Mouse (Mus musculus): ENCODE measurements around the gene Rusc2.

DNA sequence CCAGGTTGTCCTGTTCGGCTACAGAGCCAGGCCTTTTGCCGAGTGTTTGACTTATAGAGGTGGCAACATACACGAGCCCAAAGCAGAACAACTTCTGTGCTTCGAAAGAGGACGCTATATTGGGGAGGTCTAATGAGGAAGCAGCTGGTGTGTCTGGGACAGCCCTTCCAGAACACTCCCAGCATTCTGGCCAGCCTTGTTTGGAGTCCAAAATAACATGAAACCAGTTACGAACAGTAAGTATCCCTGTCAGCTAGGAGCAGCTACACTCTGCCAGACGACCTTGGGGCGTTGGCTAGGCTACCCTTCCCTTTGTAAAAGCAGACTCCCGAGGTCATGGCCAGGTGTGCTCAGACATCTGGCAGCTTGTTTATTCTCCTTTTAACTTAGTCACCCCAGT is 20.4 kb downstream of the Rusc2 start:
- TF ChIP-seq CTCF (IDR thresholded peaks at IDR 0.05; ENCODE audit: extremely low read depth, insufficient read depth, low read length), result no peak
- no peak for TF ChIP-seq POLR2A (IDR thresholded peaks at IDR 0.05; ENCODE audit: extremely low read depth, insufficient read depth, low read length)
